In the genomic region with DNA sequence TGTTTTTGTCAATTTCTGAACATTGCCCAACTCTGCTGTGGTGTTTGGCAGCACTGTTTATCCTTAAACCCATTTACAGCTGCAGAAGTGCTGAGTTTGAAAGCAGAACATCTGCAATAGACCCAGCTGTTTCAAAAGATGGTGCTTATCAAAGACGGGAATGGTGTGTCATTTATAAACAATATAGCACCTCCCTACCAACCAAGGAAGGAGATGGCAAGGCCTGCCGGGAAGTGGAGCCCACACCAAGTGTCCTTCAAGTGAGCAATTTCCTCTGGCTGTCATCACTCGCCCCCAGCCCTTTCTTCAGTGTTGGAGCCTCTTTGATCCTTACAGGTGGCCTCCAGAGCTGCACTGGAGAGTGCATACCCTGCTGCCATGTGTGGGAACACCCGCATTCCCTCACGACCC, we compare ENCODE assay signal across 20 mouse cellular contexts.
DNase-seq lines count a peak whose midpoint lies in the region; ATAC-seq and TF ChIP-seq lines count a peak whose summit lies in the region.
"Had no signal": no experiment of that assay in that cellular context is flagged by ENCODE, and none has a peak within 500 bp of the region (broad histone marks: within the 10 kb centered on the region; RNA-seq: fewer than 3 reads in every experiment).

No protein-coding gene starts in this region.

- H3K4me2 ChIP-seq in lung, embryonic 14.5 days, result no peak overlapping the region
- H3K4me2 ChIP-seq in neural tube, embryonic 11.5 days (ENCODE audit: low read depth), result no peak overlapping the region
- no peak overlapping the region for H3K4me2 ChIP-seq in stomach, postnatal 0 days (replicated peaks; ENCODE audit: low read depth)
- H3K4me2 ChIP-seq: forebrain, embryonic 12.5 days had no signal

- no peak for TF ChIP-seq EP300 in stomach, postnatal 0 days (optimal IDR thresholded peaks at IDR 0.05)

- no peaks in the 10 kb centered on the region for H3K27me3 ChIP-seq in lung, embryonic 14.5 days (ENCODE audit: insufficient read depth, low read length)
- no peaks in the 10 kb centered on the region for H3K27me3 ChIP-seq in neural tube, embryonic 11.5 days (ENCODE audit: control insufficient read depth, insufficient read depth, low read length)
- H3K27me3 ChIP-seq in embryonic facial prominence, embryonic 10.5 days (replicated peaks; ENCODE audit: low read depth, poor library complexity, severe bottlenecking), result no peaks in the 10 kb centered on the region
- no peaks in the 10 kb centered on the region for H3K27me3 ChIP-seq in stomach, postnatal 0 days (ENCODE audit: control insufficient read depth, insufficient read depth, low read length)
- H3K27me3 ChIP-seq: forebrain, embryonic 12.5 days had no signal

- H3K27ac ChIP-seq in lung, embryonic 14.5 days (ENCODE audit: low read depth), result no peak overlapping the region
- no peak overlapping the region for H3K27ac ChIP-seq in neural tube, embryonic 11.5 days (ENCODE audit: low read depth, low read length)
- no peak overlapping the region for H3K27ac ChIP-seq in embryonic facial prominence, embryonic 10.5 days (replicated peaks)
- no peak overlapping the region for H3K27ac ChIP-seq in stomach, postnatal 0 days (replicated peaks)
- H3K27ac ChIP-seq: forebrain, embryonic 12.5 days; heart, adult 2 months; liver, embryonic 14.5 days had no signal

- DNase-seq in lung, embryonic 14.5 days, result peak; percentile 68
- DNase-seq in lung, adult 18-20 months, result no peak
- DNase-seq in neural tube, embryonic 11.5 days (ENCODE audit: low spot score), result peak; percentile 33
- DNase-seq in neural tube, embryonic 10.5 days (ENCODE audit: extremely low spot score, low spot score), result no peak
- peak; percentile 20 for DNase-seq in embryonic facial prominence, embryonic 10.5 days (ENCODE audit: low spot score)
- peak; percentile 13 for DNase-seq in skeletal muscle tissue, adult 2 months (ENCODE audit: low read depth, low spot score)
- no peak for DNase-seq in MN1 (ENCODE audit: low spot score)
- no peak for DNase-seq in stomach, postnatal 0 days (ENCODE audit: low spot score)
- DNase-seq: adrenal gland, adult 8-10 months; cerebellum, adult 8-10 months; gastrocnemius, postnatal 14 days; heart, adult 2 months; heart, postnatal 4 days; kidney, adult 8-10 months; kidney, postnatal 25 days; layer of hippocampus, adult 9-11 months; right cerebral cortex, adult 18-20 months; thymus, postnatal 25 days had no signal

- 14% methylated on average over 5 of the region's 5 CpGs for WGBS in lung, embryonic 14.5 days
- WGBS in neural tube, embryonic 11.5 days, result 42% methylated on average over 5 of the region's 5 CpGs
- 40% methylated on average over 5 of the region's 5 CpGs for WGBS in embryonic facial prominence, embryonic 10.5 days
- whole genome bisulfite sequencing in stomach, postnatal 0 days, result 40% methylated on average over 5 of the region's 5 CpGs

- ATAC-seq in lung, embryonic 14.5 days (ENCODE audit: insufficient read depth), result peak; percentile 83
- ATAC-seq in neural tube, embryonic 11.5 days (ENCODE audit: insufficient read depth, low FRiP score, low TSS enrichment), result no peak
- ATAC-seq in stomach, postnatal 0 days (ENCODE audit: low FRiP score, low TSS enrichment), result no peak

- no peaks in the 10 kb centered on the region for H3K4me1 ChIP-seq in lung, embryonic 14.5 days (ENCODE audit: insufficient read depth)
- no peaks in the 10 kb centered on the region for H3K4me1 ChIP-seq in neural tube, embryonic 11.5 days (ENCODE audit: control insufficient read depth, insufficient read depth, low read length)
- peaks cover 5% of the 10 kb centered on the region for H3K4me1 ChIP-seq in embryonic facial prominence, embryonic 10.5 days
- no peaks in the 10 kb centered on the region for H3K4me1 ChIP-seq in stomach, postnatal 0 days (replicated peaks; ENCODE audit: control insufficient read depth, insufficient read depth)

- H3K9me3 ChIP-seq in lung, embryonic 14.5 days (ENCODE audit: low read depth, low read length), result no peaks in the 10 kb centered on the region
- H3K9me3 ChIP-seq in neural tube, embryonic 11.5 days (ENCODE audit: control insufficient read depth, low read length), result no peaks in the 10 kb centered on the region
- no peaks in the 10 kb centered on the region for H3K9me3 ChIP-seq in embryonic facial prominence, embryonic 10.5 days
- H3K9me3 ChIP-seq in stomach, postnatal 0 days (ENCODE audit: control insufficient read depth, low read length), result no peaks in the 10 kb centered on the region

- H3K4me3 ChIP-seq in lung, embryonic 14.5 days (ENCODE audit: low read depth, low read length), result no peak overlapping the region
- no peak overlapping the region for H3K4me3 ChIP-seq in neural tube, embryonic 11.5 days (ENCODE audit: low read depth, low read length)
- H3K4me3 ChIP-seq in embryonic facial prominence, embryonic 10.5 days, result no peak overlapping the region
- no peak overlapping the region for H3K4me3 ChIP-seq in stomach, postnatal 0 days (ENCODE audit: low read depth, low read length)
- H3K4me3 ChIP-seq: forebrain, embryonic 12.5 days; heart, adult 2 months had no signal

- H3K36me3 ChIP-seq in lung, embryonic 14.5 days (ENCODE audit: insufficient read depth), result no peaks in the 10 kb centered on the region
- H3K36me3 ChIP-seq in neural tube, embryonic 11.5 days (ENCODE audit: control insufficient read depth, insufficient read depth, low read length), result no peaks in the 10 kb centered on the region
- peaks cover 8% of the 10 kb centered on the region for H3K36me3 ChIP-seq in embryonic facial prominence, embryonic 10.5 days (replicated peaks)
- no peaks in the 10 kb centered on the region for H3K36me3 ChIP-seq in stomach, postnatal 0 days (ENCODE audit: control insufficient read depth, insufficient read depth, low read length)
- H3K36me3 ChIP-seq: forebrain, embryonic 12.5 days had no signal

- H3K9ac ChIP-seq in lung, embryonic 14.5 days, result no peak overlapping the region
- H3K9ac ChIP-seq in neural tube, embryonic 11.5 days (ENCODE audit: low read length), result no peak overlapping the region
- no peak overlapping the region for H3K9ac ChIP-seq in stomach, postnatal 0 days (ENCODE audit: low read length)
- H3K9ac ChIP-seq: forebrain, embryonic 12.5 days; liver, embryonic 14.5 days had no signal

- TF ChIP-seq CTCF in lung, embryonic 14.5 days (IDR thresholded peaks at IDR 0.05; ENCODE audit: low read depth), result no peak
- no peak for TF ChIP-seq CTCF in stomach, postnatal 0 days (IDR thresholded peaks at IDR 0.05; ENCODE audit: low read depth)

Comparison
In these comparisons a context has a peak if more than half of its experiments do, and no peak if none do; other contexts are left out.
1. DNase-seq: peak in lung, embryonic 14.5 days (single experiment), neural tube, embryonic 11.5 days (single experiment), embryonic facial prominence, embryonic 10.5 days (single experiment) and skeletal muscle tissue, adult 2 months (single experiment); none in lung, adult 18-20 months (0 of 2), neural tube, embryonic 10.5 days (single experiment), MN1 (single experiment) and stomach, postnatal 0 days (single experiment).